Mouse (Mus musculus) limb, embryonic 13.5 days (tissue): ENCODE measurements at regions not wholly inside any gene's neighbourhood (a gene's known extent, or its start where the extent isn't known, plus 50 kb on each side); places are given as distances from the start of the nearest gene placed in this dataset.
A peak's percentile ranks its signal among the peaks of the same experiment; 100 is the strongest.

Experiments
- ATAC-seq: fragments of 200-750 bp; cut with Nextera tagmentation; 2 replicates; pipeline ENCODE4 v1.8.0; 2017; ENCODE audit warnings: low read depth, moderate number of reproducible peaks, moderate TSS enrichment; ENCODE audit not compliant: low FRiP score
- H3K27ac ChIP-seq: fragments of 300-500 bp; sonication (generic); 2 replicates; pipeline ENCODE4 v1.5.1; 2015; ENCODE audit warnings: inconsistent platforms, mild to moderate bottlenecking, moderate library complexity
- H3K27me3 ChIP-seq: fragments of 300-500 bp; sonication (generic); 2 replicates; pipeline ENCODE4 v1.6.1; 2015; ENCODE audit warnings: mild to moderate bottlenecking, inconsistent platforms
- H3K36me3 ChIP-seq: fragments of 300-500 bp; sonication (generic); 2 replicates; pipeline ENCODE4 v1.6.1; 2015; ENCODE audit warnings: inconsistent platforms, mild to moderate bottlenecking, moderate library complexity
- H3K4me1 ChIP-seq: fragments of 300-500 bp; sonication (generic); 2 replicates; pipeline ENCODE4 v1.6.1; 2015; ENCODE audit warnings: inconsistent platforms
- H3K4me2 ChIP-seq: fragments of 300-500 bp; sonication (generic); replicated peaks from 2 replicates; pipeline ENCODE4 v1.6.1; 2015; ENCODE audit warnings: inconsistent platforms, mild to moderate bottlenecking, moderate library complexity
- H3K4me3 ChIP-seq: fragments of 300-500 bp; sonication (generic); 2 replicates; pipeline ENCODE4 v1.5.1; 2015; ENCODE audit warnings: moderate library complexity, mild to moderate bottlenecking, inconsistent platforms
- H3K9ac ChIP-seq: fragments of 300-500 bp; sonication (generic); 2 replicates; pipeline ENCODE4 v1.6.1; 2015; ENCODE audit warnings: mild to moderate bottlenecking, inconsistent platforms
- H3K9me3 ChIP-seq: fragments of 300-500 bp; sonication (generic); 2 replicates; pipeline ENCODE4 v1.6.1; 2016; ENCODE audit warnings: inconsistent platforms
- WGBS: fragments of 180-500 bp; shearing (Covaris S2); methylation state at CpG from one replicate; pipeline ENCODE4 v1.1.7; 2015; 5-methylcytosine and 5-hydroxymethylcytosine counted together

DNA sequence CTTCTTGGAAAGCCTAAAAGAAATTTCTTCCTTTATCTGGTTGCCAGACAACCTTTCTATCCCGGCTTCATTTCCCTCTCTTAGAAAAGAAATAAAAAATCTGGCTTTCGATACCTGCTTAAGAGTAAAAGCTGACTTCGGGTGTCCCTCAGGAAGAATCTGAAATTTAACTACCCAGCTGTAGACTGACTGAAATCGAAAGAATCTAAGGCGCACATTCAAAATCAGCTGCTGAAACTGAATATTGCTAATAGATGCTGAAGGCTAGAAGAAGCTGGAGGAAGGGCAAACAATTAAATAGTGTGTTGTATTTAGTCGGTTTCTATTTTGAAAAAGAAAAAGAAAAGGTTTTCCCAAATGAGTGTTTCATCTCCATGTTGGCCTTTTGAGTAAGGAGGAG, 128.0 kb upstream of the Gm6657 start:
- no peak overlapping the region for H3K27ac ChIP-seq
- 0 out of 2 replicates have a peak, but pooled peaks cover 6% of the 10 kb centered on the region for H3K4me1 ChIP-seq
- H3K9ac ChIP-seq, result no peak overlapping the region
- H3K9me3 ChIP-seq, result no peaks in the 10 kb centered on the region
- no peaks in the 10 kb centered on the region for H3K36me3 ChIP-seq
- ATAC-seq, result no peak
- no peak overlapping the region for H3K4me3 ChIP-seq
- no peak overlapping the region for H3K4me2 ChIP-seq
- no peaks in the 10 kb centered on the region for H3K27me3 ChIP-seq
- 61% methylated on average over 6 of the region's 6 CpGs for WGBS

- no peaks in the 10 kb centered on the region for H3K9me3 ChIP-seq
- no peaks in the 10 kb centered on the region for H3K27me3 ChIP-seq
- ATAC-seq, result no peak
- 87% methylated on average over 9 of the region's 9 CpGs for WGBS
- no peak overlapping the region for H3K4me2 ChIP-seq
- H3K4me1 ChIP-seq, result peaks cover 9% of the 10 kb centered on the region; the same call in 1 of the 2 replicates
- H3K9ac ChIP-seq, result no peak overlapping the region
- H3K36me3 ChIP-seq, result no peaks in the 10 kb centered on the region
- no peak overlapping the region for H3K27ac ChIP-seq
- no peak overlapping the region for H3K4me3 ChIP-seq
Observed at GRCm38 (mm10) chr12:78072935-78073334, 121.1 kb upstream of the Gm6657 start.

GRCm38 (mm10) chr12:78074290-78074802, 119.7 kb upstream of the Gm6657 start:
- Histone ChIP-seq H3K4me1 (peaks cover 14% of the 10 kb centered on the region), H3K27ac (no peak overlapping the region), H3K9me3 (no peaks in the 10 kb centered on the region), H3K36me3 (no peaks in the 10 kb centered on the region), H3K4me2 (no peak overlapping the region), H3K4me3 (no peak overlapping the region), H3K27me3 (no peaks in the 10 kb centered on the region), H3K9ac (no peak overlapping the region)
- no peak for ATAC-seq
- 77% methylated on average over 8 of the region's 8 CpGs for WGBS

DNA sequence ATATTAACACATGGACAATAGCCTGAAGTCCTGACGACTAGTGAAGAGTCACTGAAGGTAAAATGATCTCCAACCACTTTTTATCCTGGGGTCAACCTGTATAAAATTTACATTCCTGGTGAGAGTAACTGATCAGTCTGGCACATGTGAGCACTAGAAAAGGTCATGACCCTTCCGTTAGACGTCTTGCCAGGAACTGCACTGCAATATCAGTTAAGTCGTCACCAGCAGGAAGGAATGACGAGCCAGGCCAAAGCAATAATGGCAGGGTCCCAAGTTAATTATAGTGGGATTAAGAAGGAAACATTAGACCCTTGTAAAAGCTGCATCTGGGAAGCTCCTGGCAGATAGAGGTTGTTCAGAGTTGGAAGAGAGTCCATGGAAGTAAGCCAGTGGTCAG, 116.8 kb upstream of the Gm6657 start:
- Histone ChIP-seq H3K27ac (no peak overlapping the region), H3K27me3 (no peaks in the 10 kb centered on the region), H3K9me3 (no peaks in the 10 kb centered on the region), H3K4me2 (no peak overlapping the region), H3K36me3 (no peaks in the 10 kb centered on the region), H3K4me1 (peaks cover 22% of the 10 kb centered on the region), H3K4me3 (no peak overlapping the region), H3K9ac (no peak overlapping the region)
- WGBS, result 13% methylated on average over 5 of the region's 5 CpGs
- ATAC-seq, result peak; percentile 84

GRCm38 (mm10) chr12:78082163-78082562, 111.9 kb upstream of the Gm6657 start:
- no peak for ATAC-seq
- Histone ChIP-seq H3K9me3 (no peaks in the 10 kb centered on the region), H3K27me3 (no peaks in the 10 kb centered on the region), H3K4me1 (peaks cover 20% of the 10 kb centered on the region), H3K27ac (no peak overlapping the region), H3K9ac (no peak overlapping the region), H3K4me3 (no peak overlapping the region), H3K4me2 (no peak overlapping the region), H3K36me3 (no peaks in the 10 kb centered on the region)
- 74% methylated on average over 1 of the region's 1 CpGs for WGBS

- WGBS, result 85% methylated on average over 5 of the region's 5 CpGs
- Histone ChIP-seq H3K4me3 (no peak overlapping the region), H3K9me3 (no peaks in the 10 kb centered on the region), H3K36me3 (no peaks in the 10 kb centered on the region), H3K4me1 (0 out of 2 replicates have a peak, but pooled peaks cover 3% of the 10 kb centered on the region), H3K27ac (no peak overlapping the region), H3K4me2 (no peak overlapping the region), H3K9ac (no peak overlapping the region), H3K27me3 (no peaks in the 10 kb centered on the region)
- no peak for ATAC-seq
Observed at GRCm38 (mm10) chr12:78086016-78086415, 108.0 kb upstream of the Gm6657 start.

DNA sequence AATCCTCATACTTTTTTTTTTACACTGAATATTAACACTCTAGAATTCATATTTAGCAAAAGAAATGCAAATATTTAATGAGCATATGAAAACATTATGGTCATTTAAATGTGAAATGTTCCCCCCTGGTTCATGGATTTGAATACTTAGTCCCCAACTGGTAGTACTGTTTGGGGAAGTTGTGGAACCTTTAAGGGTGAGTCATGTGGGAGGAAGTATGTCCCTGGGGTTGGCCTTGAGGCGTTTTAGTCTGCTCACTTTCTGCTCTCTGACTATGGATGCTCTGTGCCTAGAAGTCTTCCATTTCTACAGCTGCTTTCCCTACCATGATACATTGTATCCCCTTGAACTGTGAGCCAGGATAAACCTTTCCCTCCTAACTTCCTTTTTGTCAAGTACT, 106.1 kb upstream of the Gm6657 start:
- no peaks in the 10 kb centered on the region for H3K9me3 ChIP-seq
- no peaks in the 10 kb centered on the region for H3K27me3 ChIP-seq
- H3K27ac ChIP-seq, result no peak overlapping the region
- no peak for ATAC-seq
- WGBS, result 64% methylated on average over 1 of the region's 1 CpGs
- no peak overlapping the region for H3K4me2 ChIP-seq
- H3K9ac ChIP-seq, result no peak overlapping the region
- H3K4me3 ChIP-seq, result no peak overlapping the region
- no peaks in the 10 kb centered on the region for H3K36me3 ChIP-seq
- 0 out of 2 replicates have a peak, but pooled peaks cover 3% of the 10 kb centered on the region for H3K4me1 ChIP-seq

DNA sequence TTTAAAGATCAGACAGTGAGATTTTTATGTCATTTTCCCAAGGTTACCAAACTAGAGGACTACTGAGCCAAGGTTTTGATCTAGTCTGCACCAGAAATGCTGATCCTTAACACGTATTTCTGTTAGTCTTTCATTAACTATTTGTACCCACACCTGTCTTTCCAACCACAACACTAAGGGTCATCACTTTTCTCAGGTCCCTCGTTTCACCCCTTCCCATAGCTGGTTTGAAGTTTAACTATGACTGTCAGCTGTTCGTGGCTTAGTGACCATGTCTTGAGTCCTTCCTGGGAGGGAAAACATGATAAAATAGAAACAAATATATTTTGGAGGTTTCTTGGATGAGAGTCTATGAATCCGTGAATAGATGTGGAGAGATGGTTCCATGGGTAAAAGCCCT, 99.6 kb upstream of the Gm6657 start:
- Histone ChIP-seq H3K9ac (no peak overlapping the region), H3K27ac (no peak overlapping the region), H3K4me1 (0 out of 2 replicates have a peak, but pooled peaks cover 11% of the 10 kb centered on the region), H3K27me3 (no peaks in the 10 kb centered on the region), H3K36me3 (no peaks in the 10 kb centered on the region), H3K4me3 (no peak overlapping the region), H3K4me2 (no peak overlapping the region), H3K9me3 (no peaks in the 10 kb centered on the region)
- WGBS, result 85% methylated on average over 4 of the region's 4 CpGs
- no peak for ATAC-seq

DNA sequence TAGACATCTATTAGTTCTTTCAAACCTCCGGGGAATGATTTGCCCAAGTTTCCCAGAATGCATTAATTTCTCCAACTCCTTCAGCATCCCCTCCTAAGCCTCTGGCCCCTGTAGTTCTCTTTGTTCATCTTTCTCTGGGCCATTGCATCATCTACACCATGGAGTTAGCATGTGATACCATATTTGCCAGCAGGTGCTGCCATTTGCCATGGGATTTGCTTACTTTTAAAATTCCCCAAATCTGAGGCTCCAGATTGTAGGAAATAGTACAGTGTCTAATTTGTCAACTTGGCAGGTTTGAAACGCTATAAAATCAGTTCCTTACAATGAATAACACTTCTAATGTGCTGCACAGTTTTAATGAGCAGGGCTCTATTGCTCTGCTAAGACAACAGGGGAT, 98.7 kb upstream of the Gm6657 start:
- Histone ChIP-seq H3K36me3 (no peaks in the 10 kb centered on the region), H3K27ac (no peak overlapping the region), H3K4me1 (0 out of 2 replicates have a peak, but pooled peaks cover 8% of the 10 kb centered on the region), H3K27me3 (no peaks in the 10 kb centered on the region), H3K9ac (no peak overlapping the region), H3K4me2 (no peak overlapping the region), H3K4me3 (no peak overlapping the region), H3K9me3 (no peaks in the 10 kb centered on the region)
- WGBS, result 55% methylated on average over 2 of the region's 2 CpGs
- ATAC-seq, result no peak

- Histone ChIP-seq H3K4me3 (no peak overlapping the region), H3K9me3 (no peaks in the 10 kb centered on the region), H3K27me3 (no peaks in the 10 kb centered on the region), H3K4me2 (no peak overlapping the region), H3K4me1 (0 out of 2 replicates have a peak, but pooled peaks cover 8% of the 10 kb centered on the region), H3K36me3 (no peaks in the 10 kb centered on the region), H3K9ac (no peak overlapping the region), H3K27ac (no peak overlapping the region)
- no peak for ATAC-seq
- 72% methylated on average over 2 of the region's 2 CpGs for WGBS
Observed at GRCm38 (mm10) chr12:78095916-78096315, 98.1 kb upstream of the Gm6657 start.

DNA sequence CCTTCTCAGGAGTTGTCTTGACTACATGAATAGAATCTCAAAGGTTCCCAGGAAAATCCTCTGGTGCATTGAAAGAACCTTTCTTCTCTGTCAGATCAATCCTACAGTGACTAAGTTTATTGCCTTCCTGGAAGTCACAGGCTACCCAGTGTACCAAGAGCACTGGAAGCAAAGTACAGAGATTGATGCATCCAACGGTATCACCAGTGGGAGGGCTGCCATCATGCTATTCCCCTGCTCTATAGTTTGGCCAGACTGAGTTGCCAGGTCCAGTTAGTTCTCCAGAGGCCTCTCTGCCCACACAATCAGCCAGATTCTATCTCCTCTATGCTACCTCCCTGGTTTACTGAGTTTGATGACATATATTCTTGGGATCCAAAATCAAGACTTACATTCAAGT, 96.9 kb upstream of the Gm6657 start:
- Histone ChIP-seq H3K27me3 (no peaks in the 10 kb centered on the region), H3K9ac (no peak overlapping the region), H3K9me3 (no peaks in the 10 kb centered on the region), H3K4me1 (0 out of 2 replicates have a peak, but pooled peaks cover 8% of the 10 kb centered on the region), H3K27ac (no peak overlapping the region), H3K36me3 (no peaks in the 10 kb centered on the region), H3K4me3 (no peak overlapping the region), H3K4me2 (no peak overlapping the region)
- ATAC-seq, result no peak
- WGBS, result 73% methylated on average over 1 of the region's 1 CpGs

GRCm38 (mm10) chr12:78097692-78098091, 96.3 kb upstream of the Gm6657 start:
- WGBS, result 53% methylated on average over 2 of the region's 2 CpGs
- ATAC-seq, result no peak
- 0 out of 2 replicates have a peak, but pooled peaks cover 8% of the 10 kb centered on the region for H3K4me1 ChIP-seq

GRCm38 (mm10) chr12:78098765-78099194, 95.3 kb upstream of the Gm6657 start:
- ATAC-seq, result no peak
- no peaks in the 10 kb centered on the region for H3K36me3 ChIP-seq
- 63% methylated on average over 9 of the region's 9 CpGs for WGBS
- H3K27ac ChIP-seq, result no peak overlapping the region
- H3K4me3 ChIP-seq, result no peak overlapping the region
- H3K9ac ChIP-seq, result no peak overlapping the region
- no peak overlapping the region for H3K4me2 ChIP-seq
- H3K9me3 ChIP-seq, result no peaks in the 10 kb centered on the region
- H3K4me1 ChIP-seq, result 0 out of 2 replicates have a peak, but pooled peaks cover 8% of the 10 kb centered on the region
- no peaks in the 10 kb centered on the region for H3K27me3 ChIP-seq

More at GRCm38 (mm10) chr12:78097692-78098091, 96.3 kb upstream of the Gm6657 start:
- H3K4me2 ChIP-seq, result no peak overlapping the region
- H3K27me3 ChIP-seq, result no peaks in the 10 kb centered on the region
- no peak overlapping the region for H3K4me3 ChIP-seq
- H3K36me3 ChIP-seq, result no peaks in the 10 kb centered on the region
- no peaks in the 10 kb centered on the region for H3K9me3 ChIP-seq
- no peak overlapping the region for H3K27ac ChIP-seq
- H3K9ac ChIP-seq, result no peak overlapping the region
